Mouse (Mus musculus) gastrocnemius, postnatal 10 days (tissue): ENCODE measurements around the gene Hand1. TPM values are rescaled to one million over a fixed set of nuclear protein-coding genes. Genes with fewer than 3 reads are reported as not detected.

ENCODE experiments used
- DNase-seq: peaks from one replicate; pipeline ENCODE4 v3.0.0; 2021; ENCODE audit warnings: mixed read lengths
- total RNA-seq, 2 experiments: library from RNA; stranded (reverse); gene quantifications; 2 replicates each; pipeline ENCODE4 v1.2.3; 2021

Hand1 gene
- total RNA-seq, 2 experiments from 2014 or later, result not detected

DNA sequence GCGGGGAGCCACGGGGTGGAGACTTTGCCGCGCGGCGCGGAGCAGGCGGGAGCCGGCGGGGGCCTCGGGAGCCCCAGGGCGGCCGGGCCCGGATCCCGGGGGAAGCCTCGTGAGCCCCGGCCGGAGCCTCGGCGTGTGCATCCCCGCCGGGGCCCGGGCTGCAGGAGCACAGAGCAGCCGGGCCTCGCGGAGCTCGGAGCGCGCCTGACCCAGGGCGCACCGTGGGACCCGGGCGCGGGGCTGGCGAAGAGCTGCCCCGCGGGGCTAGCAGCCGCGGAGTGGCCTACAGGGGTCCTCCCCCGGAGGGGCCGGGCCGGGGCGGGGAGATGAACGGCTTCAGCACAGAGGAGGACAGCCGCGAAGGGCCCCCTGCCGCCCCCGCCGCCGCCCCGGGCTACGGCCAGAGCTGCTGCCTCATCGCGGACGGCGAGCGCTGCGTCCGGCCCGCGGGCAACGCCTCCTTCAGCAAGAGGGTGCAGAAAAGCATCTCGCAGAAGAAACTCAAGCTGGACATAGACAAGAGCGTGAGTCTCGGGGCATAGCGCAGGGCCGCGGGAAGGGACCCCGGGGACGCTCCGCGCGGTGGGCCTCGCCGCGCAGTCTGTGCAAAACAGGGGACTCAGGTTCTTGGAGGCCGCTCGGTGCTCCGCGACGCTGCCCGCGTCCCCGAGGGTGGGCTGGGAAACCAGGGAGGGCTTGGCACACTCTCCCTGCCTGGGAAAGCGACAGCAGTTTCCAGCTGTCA is 30.7 kb downstream of the Hand1 start:
- peak; percentile 79 for DNase-seq

DNA sequence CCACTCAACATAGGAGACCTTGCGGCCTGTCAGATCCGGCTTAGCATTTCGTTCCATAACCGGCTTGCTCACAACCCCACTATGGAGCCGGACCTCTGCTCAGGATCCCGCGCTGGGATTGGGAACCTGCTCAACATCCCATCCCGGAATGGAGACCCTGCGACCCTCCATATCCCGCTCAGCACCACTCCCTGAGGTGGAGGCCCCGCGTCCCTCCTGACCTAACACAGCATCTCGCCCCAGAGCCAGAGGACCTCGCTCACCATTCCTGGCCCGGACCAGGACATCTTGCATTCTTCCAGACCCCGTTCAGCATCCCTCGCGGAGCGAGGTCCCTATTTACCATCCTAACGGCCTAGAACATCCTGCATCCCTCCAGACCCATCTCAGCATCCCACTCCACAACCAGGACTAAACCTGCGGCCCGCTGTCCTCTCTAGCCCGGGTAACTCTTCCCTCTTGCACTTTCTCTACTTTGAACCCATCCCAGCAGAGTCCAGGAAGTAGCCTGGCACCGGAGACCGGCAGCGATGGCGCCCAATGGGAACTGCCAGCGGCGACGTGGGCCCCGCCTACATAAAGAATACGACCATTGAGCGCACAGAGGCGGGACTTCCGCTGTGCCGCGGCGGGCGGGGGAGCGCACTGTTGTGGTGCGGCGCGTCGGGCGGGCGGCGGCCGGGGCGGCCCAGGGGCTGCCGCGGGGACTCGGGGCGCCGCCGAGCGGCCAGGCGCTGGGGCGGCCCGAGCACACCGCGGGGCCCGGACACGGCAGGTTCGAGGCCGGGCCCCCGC is 31.4 kb downstream of the Hand1 start, which contains the start of gene Sap30l:
Gene Sap30l (plus strand): TSS at position 667 of the 795 bp plus-strand sequence.
- peak; percentile 96 for DNase-seq

DNA sequence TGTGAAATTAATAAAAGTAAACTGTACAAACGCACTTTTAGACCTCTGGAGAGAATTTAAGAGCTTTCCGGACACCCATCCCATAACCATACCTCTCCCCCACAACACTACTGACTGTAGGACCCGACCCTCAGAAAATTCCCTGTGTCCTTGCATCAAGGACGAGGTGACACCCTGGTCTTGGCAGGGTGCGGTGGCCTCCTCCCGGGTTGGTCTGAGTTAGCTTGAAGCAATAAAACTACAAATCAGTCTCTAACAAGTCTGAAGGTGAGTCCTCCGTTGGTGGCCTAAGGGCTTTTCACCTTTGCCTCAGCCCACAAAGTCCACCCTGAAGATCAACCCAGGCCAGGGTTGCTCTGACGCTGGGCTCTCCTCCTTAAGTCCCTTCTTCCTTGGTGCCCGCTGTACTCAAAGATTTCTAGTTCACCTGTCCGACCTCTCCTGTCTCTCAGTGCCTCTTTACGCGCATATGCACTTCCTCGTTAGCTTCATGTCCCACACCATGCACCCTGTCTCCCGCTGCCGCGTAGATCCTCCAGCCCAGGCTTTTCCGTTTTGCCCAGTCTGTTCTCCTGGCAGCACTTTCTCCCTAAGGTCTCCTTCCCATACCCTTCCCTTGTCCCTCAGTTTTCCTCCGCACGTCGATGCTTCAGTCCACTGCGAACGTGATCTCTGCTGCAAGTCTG is 32.2 kb downstream of the Hand1 start:
- no peak for DNase-seq

DNA sequence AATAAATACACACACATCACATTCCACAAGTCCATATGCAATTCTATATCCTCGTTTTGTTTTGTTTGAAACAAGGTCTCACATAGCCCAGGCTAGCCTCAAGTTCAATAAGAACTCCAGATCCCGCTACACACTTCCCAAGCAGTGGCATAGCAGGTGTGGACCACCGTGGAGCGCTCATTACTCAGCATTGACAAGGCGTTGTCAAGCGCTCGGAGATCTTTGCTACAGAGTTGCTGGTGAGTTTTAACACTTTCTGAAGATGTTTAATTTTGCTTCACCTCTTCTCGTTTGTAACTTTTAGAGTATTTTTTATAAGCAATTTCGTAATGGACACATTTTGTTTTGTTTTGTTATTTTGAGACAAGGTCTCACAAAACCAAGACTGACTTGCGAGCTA is 33.2 kb downstream of the Hand1 start:
- DNase-seq, result no peak

DNA sequence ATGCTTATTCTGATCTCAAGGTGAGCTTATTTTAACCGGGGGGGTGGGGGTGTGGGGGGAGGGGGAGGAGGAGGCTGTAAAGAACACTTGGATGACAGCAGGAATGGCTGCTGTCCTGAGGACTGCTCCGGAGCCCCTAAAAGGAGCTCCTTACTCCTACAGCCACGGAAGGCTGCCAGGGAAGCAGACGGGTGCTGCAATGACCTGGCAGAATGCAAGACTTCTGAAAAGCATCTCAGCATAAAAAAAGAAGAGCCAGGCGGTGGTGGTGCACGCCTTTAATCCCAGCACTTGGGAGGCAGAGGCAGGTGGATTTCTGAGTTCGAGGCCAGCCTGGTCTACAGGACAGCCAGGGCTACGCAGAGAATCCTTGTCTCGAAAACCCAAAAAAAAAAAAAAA is 34.8 kb downstream of the Hand1 start:
- DNase-seq, result no peak

DNA sequence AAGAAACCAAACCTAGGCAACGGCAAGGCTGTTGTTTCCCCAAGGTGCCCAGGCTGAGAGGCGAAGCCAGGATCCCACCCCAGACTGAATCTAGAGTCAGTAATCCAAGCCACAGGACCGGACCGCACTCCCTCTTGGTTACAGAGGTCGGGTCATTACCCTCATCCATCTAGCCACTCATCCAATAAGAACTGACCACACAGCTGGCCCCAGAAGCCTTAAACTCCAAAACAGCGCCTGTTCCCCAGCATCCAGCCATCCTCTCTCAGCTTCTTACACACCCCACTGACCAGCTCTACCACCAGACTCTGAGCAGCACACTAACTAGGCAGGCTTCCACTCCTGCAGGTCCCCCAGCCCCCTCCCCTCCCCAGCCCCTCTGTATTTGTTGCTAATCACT is 37.5 kb downstream of the Hand1 start:
- no peak for DNase-seq

DNA sequence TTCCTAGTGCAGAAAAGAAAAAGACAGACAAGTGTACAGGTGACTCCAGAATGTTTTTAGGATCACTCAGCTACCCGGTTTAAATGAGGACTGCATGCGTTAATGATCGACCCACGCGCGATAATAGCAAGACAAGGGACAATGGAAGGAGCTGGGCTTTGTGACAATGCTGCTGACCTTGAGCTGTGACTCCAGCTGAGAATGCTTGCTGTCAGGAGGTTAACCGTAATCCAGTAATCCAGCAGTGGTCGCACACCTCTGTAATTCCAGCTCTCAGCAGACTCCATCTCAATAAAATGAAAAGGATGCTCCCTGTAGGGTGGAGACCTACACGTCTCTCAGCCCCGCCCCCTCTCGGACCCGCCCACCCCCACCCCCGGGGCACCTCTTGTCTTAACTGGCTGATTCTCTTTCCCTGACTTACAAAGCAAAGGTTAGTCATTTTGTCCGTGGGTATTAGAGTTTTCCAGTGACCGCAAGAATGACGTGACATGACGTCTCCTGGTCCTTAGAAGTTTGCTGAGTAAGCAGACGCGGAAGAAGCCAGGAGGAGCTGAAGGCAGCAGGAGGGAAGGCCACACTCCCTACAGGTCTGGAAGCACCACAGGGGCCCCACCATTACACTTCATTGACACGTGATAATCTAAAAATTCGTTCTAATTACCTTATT is 41.6 kb downstream of the Hand1 start:
- DNase-seq, result no peak

DNA sequence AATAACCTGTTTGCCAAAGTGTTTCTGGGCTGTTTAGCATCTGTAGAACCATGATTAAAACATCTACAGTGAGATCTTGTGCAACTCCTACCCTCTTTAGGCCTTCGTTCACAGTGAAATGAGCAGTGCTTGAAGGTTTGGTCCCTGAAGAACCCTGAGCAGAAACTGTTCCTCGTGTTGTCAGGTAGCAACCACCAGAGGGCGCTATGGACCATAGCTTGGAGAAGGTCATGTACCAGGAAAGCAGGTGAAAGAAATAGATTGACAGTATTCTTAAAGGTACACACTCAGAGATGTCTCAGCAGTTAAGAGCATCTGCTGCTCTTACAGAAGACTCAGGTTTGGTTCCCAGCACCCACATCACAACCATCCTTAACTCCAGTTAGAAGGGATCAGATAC is 44.7 kb downstream of the Hand1 start:
- peak; percentile 53 for DNase-seq

DNA sequence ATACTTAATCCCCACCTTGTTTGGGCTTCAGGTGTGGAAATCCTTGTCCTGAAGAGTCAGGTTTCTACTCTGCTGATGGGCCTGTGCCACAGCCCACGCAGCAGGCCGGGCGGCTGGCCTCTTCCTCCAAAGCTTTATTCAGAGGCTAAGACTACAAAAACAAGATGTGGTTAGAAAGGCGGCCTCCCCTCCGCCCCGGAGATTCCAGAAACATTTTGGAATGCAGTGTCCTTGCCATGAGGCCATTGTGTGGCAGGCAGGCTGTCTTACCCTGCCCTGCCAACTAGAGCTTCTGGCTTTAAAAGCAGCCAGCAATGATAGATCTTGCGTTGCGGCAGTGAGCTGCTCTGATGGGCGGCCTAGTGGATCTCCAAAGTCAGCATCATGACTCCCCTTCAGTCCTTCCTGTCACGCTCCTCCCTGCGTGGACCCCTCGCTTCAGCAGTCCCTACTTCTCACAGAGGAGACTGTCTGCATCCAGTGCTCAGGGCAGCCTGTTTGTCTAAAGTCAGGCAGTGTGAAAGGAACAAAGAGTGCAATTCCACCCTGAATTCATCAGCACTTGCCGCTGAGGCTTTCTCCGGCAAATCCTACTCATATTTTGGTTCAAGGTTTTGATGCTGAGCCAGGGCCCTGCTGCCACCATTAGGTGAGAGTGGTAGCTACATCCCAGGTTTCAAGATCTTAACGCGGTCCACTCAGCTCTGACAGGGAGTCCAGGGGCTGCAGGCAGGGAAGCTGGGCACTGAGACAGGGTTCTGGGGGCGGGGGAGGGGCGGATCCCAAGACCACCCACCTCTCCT is 45.8 kb downstream of the Hand1 start:
- peak; percentile 41 for DNase-seq

DNA sequence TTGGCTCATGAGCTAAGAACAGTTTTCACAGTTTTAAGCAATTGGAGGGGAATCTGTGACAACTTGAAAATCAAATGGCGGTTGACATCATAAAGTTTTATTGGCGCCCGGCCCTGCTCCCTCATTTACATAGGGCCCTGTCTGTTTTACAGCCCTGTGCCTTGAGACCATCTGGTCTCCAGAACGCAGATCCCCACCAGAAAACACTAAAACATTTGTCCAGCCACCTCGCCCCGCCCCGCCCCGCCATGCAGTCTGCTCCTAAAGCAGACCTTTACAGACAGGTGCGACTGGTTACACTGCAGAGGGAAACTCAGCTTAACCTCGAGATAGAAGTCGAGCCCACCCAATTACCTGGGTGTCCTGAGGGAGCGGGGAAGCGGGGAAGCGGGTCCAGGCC is 52.8 kb downstream of the Hand1 start:
- no peak for DNase-seq

Other genes with a start within 250 kb of the Hand1 start
- gene Galnt10, start 187.4 kb downstream of the Hand1 start, total RNA-seq, result 10 to 100 TPM; 13.0 to 15.7 TPM
- 10 to 100 TPM; 28.2 to 29.8 TPM for gene Sap30l, start 31.2 kb downstream of the Hand1 start, total RNA-seq
- 10 to 100 TPM; 78.2 to 88.3 TPM for gene Larp1, start 176.2 kb upstream of the Hand1 start, total RNA-seq